Mouse (Mus musculus) kidney, adult 2 months (tissue): ENCODE data around the gene A4galt.

Experiments used
- CTCF ChIP-seq: fragments of 200-500 bp; conservative IDR thresholded peaks from 2 replicates; pipeline ENCODE4 v1.5.1; 2011; ENCODE audit warnings: low read depth, mild to moderate bottlenecking, control low read depth, low read length, moderate library complexity, mixed read lengths; ENCODE audit not compliant: insufficient read depth, insufficient read length
- POLR2A ChIP-seq: fragments of 200-500 bp; IDR thresholded peaks from one replicate; pipeline ENCODE4 v1.6.1; 2011; ENCODE audit warnings: low read depth, low read length, control low read depth

DNA sequence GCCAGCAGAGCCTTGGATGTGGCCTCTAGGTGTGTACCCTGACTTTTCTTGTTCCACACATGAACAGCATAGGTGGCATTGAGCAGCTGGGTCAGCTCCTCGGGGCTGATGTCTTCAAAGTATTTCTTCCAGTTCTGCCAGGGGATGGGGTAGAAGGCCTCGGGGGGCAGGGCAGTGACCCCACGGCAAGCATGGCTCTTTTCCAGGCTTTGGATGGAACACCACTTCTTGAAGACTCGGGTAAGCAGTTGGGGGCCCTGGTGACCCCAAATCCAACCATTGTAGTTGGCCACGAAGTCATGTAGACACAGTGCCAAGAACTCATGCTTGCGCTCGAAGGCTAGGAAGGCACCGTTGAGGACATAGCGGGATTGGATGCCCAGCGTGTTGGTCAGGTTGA, 24.0 kb downstream of the A4galt start:
- TF ChIP-seq CTCF (no peak), POLR2A (no peak)
